Mouse (Mus musculus): ENCODE data around the gene Klf16.

Klf16 gene

GRCm38 (mm10) chr10:80543873-80544272 is 33.2 kb downstream of the Klf16 start:
- no peak for DNase-seq (ENCODE audit: low spot score in 2 of 2)

- DNase-seq (ENCODE audit: low spot score in 2 of 2), result no peak
Observed at GRCm38 (mm10) chr10:80539493-80539892, 37.6 kb downstream of the Klf16 start.

- peak; percentile 66 to 71 for DNase-seq (ENCODE audit: low spot score in 2 of 2)
Observed at GRCm38 (mm10) chr10:80538710-80539394, 38.3 kb downstream of the Klf16 start, which contains the start of gene Atp8b3. TSS of gene Atp8b3 (minus strand) at chr10:80539124.

DNA sequence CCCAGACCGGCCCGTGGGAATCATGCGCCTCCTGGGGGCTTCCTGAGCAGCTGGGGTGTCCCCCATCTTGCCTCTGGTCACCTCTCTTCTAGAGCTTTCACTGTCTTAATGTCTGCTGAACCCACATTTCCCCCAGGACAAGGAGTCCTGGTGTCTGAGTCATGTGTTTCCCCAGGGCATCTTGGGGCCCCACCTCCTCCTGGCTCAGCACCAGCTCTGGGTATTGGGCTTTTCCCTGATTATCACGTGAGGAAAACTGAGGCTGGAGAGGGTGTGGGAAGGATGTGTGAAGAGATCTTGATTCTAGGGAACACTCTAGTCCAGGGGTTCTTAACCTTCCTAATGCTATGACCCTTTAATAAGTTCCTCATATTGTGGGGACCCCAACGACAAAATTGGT is 38.9 kb downstream of the Klf16 start:
- no peak for DNase-seq (ENCODE audit: low spot score in 2 of 2)

DNA sequence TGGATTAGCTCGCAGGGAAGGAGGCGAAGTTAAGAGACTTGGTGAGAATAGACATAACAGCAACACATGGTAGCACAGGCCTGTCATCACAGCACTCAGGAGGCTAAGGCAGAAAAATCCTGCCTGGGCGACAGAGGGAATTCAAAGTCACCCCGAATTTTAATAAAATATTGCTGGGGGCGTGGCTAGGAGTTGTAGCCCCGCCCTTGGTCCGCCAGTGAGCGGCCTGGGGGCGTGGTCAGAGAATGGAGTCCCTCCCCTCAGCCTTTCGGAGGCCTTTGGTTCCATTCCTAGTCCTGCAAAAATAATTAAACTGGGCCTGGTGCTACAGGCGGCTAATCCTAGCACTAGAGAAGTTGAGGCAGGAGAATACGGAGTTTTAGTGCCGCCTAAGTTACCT is 41.4 kb downstream of the Klf16 start:
- no peak for DNase-seq (ENCODE audit: low spot score in 2 of 2)

GRCm38 (mm10) chr10:80535071-80535470 is 42.0 kb downstream of the Klf16 start:
- DNase-seq (ENCODE audit: low spot score in 2 of 2), result no peak

DNA sequence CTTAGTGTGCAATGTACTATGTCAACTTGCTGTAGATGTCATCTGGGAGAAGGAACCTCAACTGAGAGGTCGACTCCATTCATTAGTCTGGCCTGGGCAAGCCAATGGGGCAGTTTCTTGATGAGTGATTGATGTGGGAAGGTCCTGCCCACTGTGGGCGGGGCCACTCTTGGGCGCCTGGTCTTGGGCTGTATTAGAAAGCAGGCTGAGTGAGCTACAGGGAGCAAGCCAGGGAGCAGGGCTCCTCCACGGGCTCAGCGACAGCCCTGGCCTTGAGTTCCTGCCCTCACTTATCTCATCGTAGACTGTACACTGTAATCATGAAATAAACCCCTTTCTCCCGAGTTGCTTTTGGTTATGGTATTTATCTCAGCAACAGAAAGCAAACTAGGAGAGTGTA is 43.4 kb downstream of the Klf16 start:
- DNase-seq (ENCODE audit: low spot score in 2 of 2), result no peak

DNA sequence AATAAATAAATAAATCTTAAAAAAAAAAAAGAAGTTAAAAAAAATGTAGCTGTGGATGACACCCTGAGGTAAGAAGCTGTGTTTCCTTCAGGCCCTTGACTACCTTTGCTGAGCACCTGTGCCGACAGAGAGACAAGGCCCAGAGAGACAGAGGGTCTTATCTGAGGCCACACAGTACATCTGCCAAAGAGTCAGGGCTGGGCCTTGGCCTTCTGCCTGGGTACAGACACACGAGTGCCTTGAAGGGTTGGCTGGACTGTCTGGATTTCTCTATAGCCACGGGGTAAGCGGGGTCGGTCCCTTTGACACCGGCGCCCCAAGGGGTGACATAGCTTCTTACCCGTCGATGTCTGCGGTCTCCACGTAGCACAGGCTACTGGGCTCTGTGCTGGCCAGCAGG is 44.3 kb downstream of the Klf16 start:
- no peak for DNase-seq (ENCODE audit: low spot score in 2 of 2)

- no peak for DNase-seq (ENCODE audit: low spot score in 2 of 2)
Observed at GRCm38 (mm10) chr10:80526172-80526571, 50.9 kb downstream of the Klf16 start.

DNA sequence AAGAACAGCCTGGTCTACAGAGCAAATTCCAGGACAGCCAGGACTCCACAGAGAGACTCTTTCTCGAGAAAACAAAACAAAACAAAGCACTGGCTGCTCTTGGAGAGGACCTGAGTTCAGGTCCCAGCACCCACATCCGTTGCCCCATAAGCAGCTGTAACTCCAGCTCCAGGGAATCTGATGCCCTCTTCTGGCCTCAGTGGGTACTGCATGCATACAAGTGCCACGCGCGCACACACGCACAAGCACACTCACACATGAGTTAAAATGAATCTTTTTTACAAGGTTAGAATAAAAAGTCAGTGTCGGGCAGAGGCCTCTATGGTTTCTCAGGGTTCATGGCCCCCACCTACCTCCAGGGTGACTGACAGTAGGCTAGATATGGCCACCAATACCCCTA is 53.8 kb downstream of the Klf16 start:
- no peak for DNase-seq (ENCODE audit: low spot score in 2 of 2)

DNA sequence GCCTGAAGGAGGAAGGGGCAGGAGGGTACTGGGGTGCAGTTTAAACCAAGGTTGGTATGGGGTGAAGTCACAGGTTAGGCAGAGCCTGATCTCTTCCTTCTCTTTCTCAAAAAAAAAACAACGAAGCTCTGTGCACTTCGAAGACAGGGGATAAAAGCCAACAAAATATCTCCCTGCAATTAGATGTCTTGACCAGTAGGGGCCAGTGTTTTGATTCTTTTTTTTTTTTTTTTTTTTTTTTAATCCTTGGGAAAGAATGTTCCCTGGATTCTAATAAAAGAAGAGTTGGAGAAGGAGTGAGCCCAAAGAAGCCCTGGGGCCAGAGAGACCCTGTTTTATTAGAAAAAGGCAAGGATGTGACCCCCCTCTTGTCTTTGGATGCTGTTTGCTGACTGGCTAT is 57.8 kb downstream of the Klf16 start:
- DNase-seq (ENCODE audit: low spot score in 2 of 2), result no peak

Measured in right cerebral cortex, postnatal 10 days (tissue).